In the genomic region with DNA sequence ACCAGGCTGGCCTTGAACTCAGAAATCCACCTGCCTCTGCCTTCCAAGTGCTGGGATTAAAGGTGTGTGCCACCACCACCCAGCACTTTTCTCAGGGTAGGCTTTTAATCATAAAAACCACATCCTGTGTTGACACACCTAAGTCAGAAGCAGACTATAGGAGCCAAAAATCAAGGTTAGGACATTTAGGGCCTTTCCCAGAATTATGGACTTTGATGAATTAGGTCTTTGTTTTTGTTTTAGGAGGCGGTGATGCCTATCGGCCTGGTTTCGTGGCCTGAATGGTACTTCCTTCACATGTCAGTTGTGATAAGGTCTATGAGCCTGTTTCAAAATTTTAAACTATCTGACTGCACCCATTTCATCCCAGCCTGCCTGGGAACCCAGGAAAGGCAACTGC, we compare ENCODE assay signal across 7 mouse cellular contexts. TPM values are rescaled to one million over a fixed set of nuclear protein-coding genes. Genes with fewer than 3 reads are reported as not detected.
DNase-seq lines count a peak whose midpoint lies in the region; ATAC-seq and TF ChIP-seq lines count a peak whose summit lies in the region.

No protein-coding gene starts in this region.

- 72% methylated on average over 3 of the region's 3 CpGs for WGBS in lung, postnatal 0 days
- 93% methylated on average over 3 of the region's 3 CpGs for WGBS in embryonic facial prominence, embryonic 12.5 days
- WGBS in limb, embryonic 11.5 days = 96% methylated on average over 3 of the region's 3 CpGs

- no peak overlapping the region for H3K9ac ChIP-seq in lung, postnatal 0 days (replicated peaks; ENCODE audit: low read depth)
- H3K9ac ChIP-seq in embryonic facial prominence, embryonic 12.5 days = no peak overlapping the region
- H3K9ac ChIP-seq in limb, embryonic 11.5 days (ENCODE audit: low read length) = no peak overlapping the region; the same call in 1 of the 2 replicates

- no peaks in the 10 kb centered on the region for H3K9me3 ChIP-seq in lung, postnatal 0 days (ENCODE audit: low read length)
- H3K9me3 ChIP-seq in embryonic facial prominence, embryonic 12.5 days = no peaks in the 10 kb centered on the region
- no peaks in the 10 kb centered on the region for H3K9me3 ChIP-seq in limb, embryonic 11.5 days (ENCODE audit: control insufficient read depth, low read length)

- H3K27me3 ChIP-seq in lung, postnatal 0 days (replicated peaks; ENCODE audit: insufficient read depth, low read length) = no peaks in the 10 kb centered on the region
- H3K27me3 ChIP-seq in embryonic facial prominence, embryonic 12.5 days = peaks cover 13% of the 10 kb centered on the region; the same call in 1 of the 2 replicates
- H3K27me3 ChIP-seq in limb, embryonic 11.5 days (ENCODE audit: control insufficient read depth, insufficient read depth, low read length) = peaks cover 3% of the 10 kb centered on the region; the same call in 1 of the 2 replicates
- no peaks in the 10 kb centered on the region for H3K27me3 ChIP-seq in splenic B cell, adult 2 months (ENCODE audit: control insufficient read depth, insufficient read depth, low read length, poor library complexity, severe bottlenecking)

- peak overlapping the region; percentile 72; the same call in 1 of the 2 replicates for H3K4me3 ChIP-seq in lung, postnatal 0 days (ENCODE audit: low read depth, low read length)
- H3K4me3 ChIP-seq in embryonic facial prominence, embryonic 12.5 days = peak overlapping the region; percentile 48; the same call in 1 of the 2 replicates
- H3K4me3 ChIP-seq in limb, embryonic 11.5 days (ENCODE audit: low read depth, low read length) = peak overlapping the region; percentile 66

- DNase-seq in lung, postnatal 0 days (ENCODE audit: low spot score) = no peak
- no peak for DNase-seq in lung, adult 18-20 months
- no peak for DNase-seq in limb, embryonic 11.5 days (ENCODE audit: low spot score)
- DNase-seq in splenic B cell, adult 2 months (ENCODE audit: low read depth, low spot score) = peak; percentile 52
- no peak for DNase-seq in urinary bladder, postnatal 25 days (ENCODE audit: low spot score)
- no peak for DNase-seq in adrenal gland, postnatal 36 days

- ATAC-seq in lung, postnatal 0 days = no peak
- ATAC-seq in embryonic facial prominence, embryonic 12.5 days (ENCODE audit: insufficient number of reproducible peaks, insufficient read depth, low FRiP score, low TSS enrichment) = no peak
- ATAC-seq in limb, embryonic 11.5 days (ENCODE audit: insufficient number of reproducible peaks, low FRiP score, low TSS enrichment, low read depth) = no peak

- no peaks in the 10 kb centered on the region for H3K4me1 ChIP-seq in lung, postnatal 0 days (ENCODE audit: insufficient read depth, low read depth, low read length)
- H3K4me1 ChIP-seq in embryonic facial prominence, embryonic 12.5 days = peaks cover 25% of the 10 kb centered on the region
- peaks cover 4% of the 10 kb centered on the region; the same call in 1 of the 2 replicates for H3K4me1 ChIP-seq in limb, embryonic 11.5 days (ENCODE audit: control insufficient read depth, insufficient read depth, low read length)

- no peak for TF ChIP-seq CTCF in lung, postnatal 0 days (IDR thresholded peaks at IDR 0.05)

- TF ChIP-seq EP300 in lung, postnatal 0 days (IDR thresholded peaks at IDR 0.05) = no peak

- no peak overlapping the region for H3K27ac ChIP-seq in lung, postnatal 0 days (ENCODE audit: low read length)
- H3K27ac ChIP-seq in embryonic facial prominence, embryonic 12.5 days = no peak overlapping the region
- H3K27ac ChIP-seq in limb, embryonic 11.5 days (replicated peaks; ENCODE audit: low read depth, low read length) = no peak overlapping the region

- no peaks in the 10 kb centered on the region for H3K36me3 ChIP-seq in lung, postnatal 0 days (ENCODE audit: insufficient read depth, low read length)
- 0 out of 2 replicates have a peak, but pooled peaks cover 13% of the 10 kb centered on the region for H3K36me3 ChIP-seq in embryonic facial prominence, embryonic 12.5 days
- no peaks in the 10 kb centered on the region; the same call in 1 of the 2 replicates for H3K36me3 ChIP-seq in limb, embryonic 11.5 days (ENCODE audit: control insufficient read depth, insufficient read depth, low read length)
- peaks cover 4% of the 10 kb centered on the region for H3K36me3 ChIP-seq in splenic B cell, adult 2 months (ENCODE audit: control insufficient read depth, insufficient read depth, low read length, poor library complexity, severe bottlenecking)

- H3K4me2 ChIP-seq in lung, postnatal 0 days (replicated peaks; ENCODE audit: low read depth, low read length) = peak overlapping the region; percentile 65
- peak overlapping the region; percentile 51 for H3K4me2 ChIP-seq in embryonic facial prominence, embryonic 12.5 days (replicated peaks)
- H3K4me2 ChIP-seq in limb, embryonic 11.5 days (ENCODE audit: low read depth, severe bottlenecking) = peak overlapping the region; percentile 76; the same call in 1 of the 2 replicates

RNA-seq across cellular contexts. Expression of gene Cnp, which starts 0.5 kb away (rescaled TPM):
- polyA plus RNA-seq in lung, postnatal 0 days (2015; fragmentation: Nextera tagmentation; extraction: Ambion mirVana) = 31.4 and 33.8 TPM in 2 replicates
- polyA plus RNA-seq in embryonic facial prominence, embryonic 12.5 days (2016; fragmentation: Nextera tagmentation; extraction: Ambion mirVana) = 36.2 and 37.2 TPM in 2 replicates
- 21.9 and 23.8 TPM in 2 replicates for polyA plus RNA-seq in limb, embryonic 11.5 days (2014; fragmentation: Nextera tagmentation; extraction: Ambion mirVana)
- total RNA-seq in adrenal gland, postnatal 36 days (2021) = 10 to 100 TPM; 46.5 to 60.7 TPM

RNA-seq across cellular contexts. Expression of gene Ttc25, which starts 28.8 kb away (rescaled TPM):
- 3.5 and 4.9 TPM in 2 replicates for polyA plus RNA-seq in lung, postnatal 0 days (2015; fragmentation: Nextera tagmentation; extraction: Ambion mirVana)
- 0.73 and 1.8 TPM in 2 replicates for polyA plus RNA-seq in embryonic facial prominence, embryonic 12.5 days (2016; fragmentation: Nextera tagmentation; extraction: Ambion mirVana)
- 0.62 and 1.1 TPM in 2 replicates for polyA plus RNA-seq in limb, embryonic 11.5 days (2014; fragmentation: Nextera tagmentation; extraction: Ambion mirVana)
- total RNA-seq in adrenal gland, postnatal 36 days (2021) = 1 to 10 TPM; 5.6 to 7.7 TPM

RNA-seq across cellular contexts. Expression of gene Nkiras2, which starts 44.9 kb away (rescaled TPM):
- 58.6 and 59.9 TPM in 2 replicates for polyA plus RNA-seq in lung, postnatal 0 days (2015; fragmentation: Nextera tagmentation; extraction: Ambion mirVana)
- 80.6 and 83.7 TPM in 2 replicates for polyA plus RNA-seq in embryonic facial prominence, embryonic 12.5 days (2016; fragmentation: Nextera tagmentation; extraction: Ambion mirVana)
- polyA plus RNA-seq in limb, embryonic 11.5 days (2014; fragmentation: Nextera tagmentation; extraction: Ambion mirVana) = 80.9 and 90.2 TPM in 2 replicates
- 10 to 100 TPM; 32.9 to 43.6 TPM for total RNA-seq in adrenal gland, postnatal 36 days (2021)

RNA-seq across cellular contexts. Expression of gene Dnajc7, which starts 45.8 kb away (rescaled TPM):
- polyA plus RNA-seq in lung, postnatal 0 days (2015; fragmentation: Nextera tagmentation; extraction: Ambion mirVana) = 99.1 and 113 TPM in 2 replicates
- 280 and 292 TPM in 2 replicates for polyA plus RNA-seq in embryonic facial prominence, embryonic 12.5 days (2016; fragmentation: Nextera tagmentation; extraction: Ambion mirVana)
- 69.9 and 98.4 TPM in 2 replicates for polyA plus RNA-seq in limb, embryonic 11.5 days (2014; fragmentation: Nextera tagmentation; extraction: Ambion mirVana)
- total RNA-seq in adrenal gland, postnatal 36 days (2021) = 100 to 1,000 TPM; 207 to 222 TPM

RNA-seq across cellular contexts. Expression of gene Acly, which starts 46.4 kb away (rescaled TPM):
- 85.7 and 92.9 TPM in 2 replicates for polyA plus RNA-seq in lung, postnatal 0 days (2015; fragmentation: Nextera tagmentation; extraction: Ambion mirVana)
- polyA plus RNA-seq in embryonic facial prominence, embryonic 12.5 days (2016; fragmentation: Nextera tagmentation; extraction: Ambion mirVana) = 201 and 203 TPM in 2 replicates
- polyA plus RNA-seq in limb, embryonic 11.5 days (2014; fragmentation: Nextera tagmentation; extraction: Ambion mirVana) = 182 and 195 TPM in 2 replicates
- total RNA-seq in adrenal gland, postnatal 36 days (2021) = 1,000 to 10,000 TPM; 1,688 to 2,194 TPM
